Mouse (Mus musculus): ENCODE measurements around the gene Gm14326. TPM values are rescaled to one million over a fixed set of nuclear protein-coding genes. Genes with fewer than 3 reads are reported as not detected.
"Not testable (repeated sequence)": the region's sequence is repeated elsewhere in the genome, so short reads cannot be mapped to it uniquely, and the experiment has no call there.

Gm14326 gene
- polyA plus RNA-seq (2016; fragmentation: Nextera tagmentation; extraction: Ambion mirVana): 18.2 and 19.5 TPM in 2 replicates

- not testable (repeated sequence) for H3K4me1 ChIP-seq; H3K27me3 ChIP-seq (ENCODE audit: low read depth, poor library complexity, severe bottlenecking); H3K36me3 ChIP-seq; DNase-seq (ENCODE audit: low spot score); H3K9me3 ChIP-seq (replicated peaks)
- H3K27ac ChIP-seq (replicated peaks): 0 out of 2 replicates have a peak within 1 kb of the TSS, but pooled peaks have one; percentile 57
- peak within 1 kb of the TSS; percentile 55 for H3K4me3 ChIP-seq
- WGBS: 0% methylated on average over 7 of the region's 7 CpGs
These were observed at the start of gene Gm14326 for GRCm38 (mm10) chr2:177957145-177957544. Gm14326 (minus strand) TSS chr2:177957297.

DNA sequence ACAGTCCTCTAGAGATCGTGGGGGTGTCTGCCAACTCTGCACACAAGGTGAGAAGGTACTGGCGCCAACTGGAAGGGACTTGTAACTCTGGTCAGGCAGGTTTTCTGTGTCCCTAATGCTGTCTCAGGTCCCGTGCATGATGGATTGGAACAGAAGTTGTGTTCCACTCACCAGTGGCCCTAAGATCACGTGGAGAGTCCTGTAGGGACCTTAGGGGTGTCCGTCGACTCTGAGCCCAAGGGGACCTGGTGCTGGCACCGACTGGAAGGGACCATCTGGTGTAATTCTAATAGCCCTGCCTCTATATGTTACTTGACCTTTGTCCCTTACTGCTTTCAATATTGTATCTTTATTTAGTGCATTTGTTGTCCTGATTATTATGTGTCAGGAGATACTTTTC lies 17.7 kb upstream of the Gm14326 start:
- H3K27ac ChIP-seq (replicated peaks): not testable (repeated sequence)

GRCm38 (mm10) chr2:177956734-177957133 lies 363 bp downstream of the Gm14326 start:
- H3K27me3 ChIP-seq (ENCODE audit: low read depth, poor library complexity, severe bottlenecking); H3K36me3 ChIP-seq; H3K4me1 ChIP-seq; H3K9me3 ChIP-seq (replicated peaks): not testable (repeated sequence)
- H3K27ac ChIP-seq (replicated peaks): 0 out of 2 replicates have a peak overlapping the region, but pooled peaks have one; percentile 57
- H3K4me3 ChIP-seq: peak overlapping the region; percentile 55
- peak; percentile 9 for DNase-seq (ENCODE audit: low spot score)
- whole genome bisulfite sequencing: 2% methylated on average over 18 of the region's 18 CpGs

More for the DNA sequence above, 17.7 kb upstream of the Gm14326 start:
- not testable (repeated sequence) for H3K9me3 ChIP-seq (replicated peaks); H3K4me3 ChIP-seq; H3K27me3 ChIP-seq (ENCODE audit: low read depth, poor library complexity, severe bottlenecking); H3K4me1 ChIP-seq; H3K36me3 ChIP-seq; DNase-seq (ENCODE audit: low spot score)
- WGBS: 79% methylated on average over 7 of the region's 7 CpGs

GRCm38 (mm10) chr2:177925563-177926103 lies 31.5 kb downstream of the Gm14326 start, which contains the start of gene Zfp972:
Zfp972 (minus strand) TSS chr2:177925613.
- H3K4me1 ChIP-seq; DNase-seq (ENCODE audit: low spot score); H3K27me3 ChIP-seq (ENCODE audit: low read depth, poor library complexity, severe bottlenecking); H3K27ac ChIP-seq (replicated peaks); H3K9me3 ChIP-seq (replicated peaks); H3K36me3 ChIP-seq; H3K4me3 ChIP-seq: not testable (repeated sequence)
- 65% methylated on average over 4 of the region's 5 CpGs for WGBS

DNA sequence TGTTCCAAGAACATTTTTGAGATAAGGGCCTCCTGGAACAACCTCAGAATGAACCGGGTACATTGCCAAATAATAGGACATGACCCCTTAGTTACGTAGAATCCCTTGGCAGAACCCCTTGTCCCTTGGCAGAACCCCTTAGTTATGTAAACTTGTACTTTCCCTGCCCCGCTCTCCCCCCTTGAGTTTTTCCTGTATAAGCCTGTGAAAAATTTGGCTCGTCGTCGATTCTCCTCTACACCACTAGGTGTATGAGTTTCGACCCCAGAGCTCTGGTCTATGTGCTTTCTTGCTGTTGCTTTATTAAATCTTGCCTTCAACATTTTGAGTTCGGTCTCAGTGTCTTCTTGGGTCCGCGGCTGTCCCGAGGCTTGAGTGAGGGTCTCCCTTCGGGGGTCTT lies 53.8 kb downstream of the Gm14326 start:
- H3K4me1 ChIP-seq; H3K4me3 ChIP-seq; H3K27ac ChIP-seq (replicated peaks); H3K27me3 ChIP-seq (ENCODE audit: low read depth, poor library complexity, severe bottlenecking); H3K36me3 ChIP-seq; H3K9me3 ChIP-seq (replicated peaks); DNase-seq (ENCODE audit: low spot score): not testable (repeated sequence)
- 91% methylated on average over 4 of the region's 12 CpGs for WGBS

DNA sequence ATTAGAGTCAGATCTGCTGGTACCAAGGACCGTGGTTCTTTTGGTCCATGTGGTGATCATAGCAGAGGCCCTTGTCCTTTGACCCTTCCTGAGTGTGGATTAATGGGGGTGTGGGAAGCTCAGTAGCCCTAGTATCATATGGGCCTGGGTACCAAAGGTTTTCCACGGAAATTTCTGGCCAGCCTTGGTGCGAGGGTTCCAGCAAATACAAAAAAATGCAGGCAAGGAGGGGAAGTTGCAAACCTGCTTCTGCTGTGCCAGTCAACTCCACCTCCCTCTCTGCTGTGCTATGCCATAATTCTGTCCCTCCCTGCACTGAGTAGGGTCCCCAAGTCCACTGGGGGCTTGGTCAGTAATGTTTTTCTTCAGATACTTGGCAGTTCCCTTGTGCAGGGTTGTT lies 58.9 kb downstream of the Gm14326 start:
- 87% methylated on average over 2 of the region's 3 CpGs for WGBS
- H3K9me3 ChIP-seq (replicated peaks): not testable (repeated sequence)

DNA sequence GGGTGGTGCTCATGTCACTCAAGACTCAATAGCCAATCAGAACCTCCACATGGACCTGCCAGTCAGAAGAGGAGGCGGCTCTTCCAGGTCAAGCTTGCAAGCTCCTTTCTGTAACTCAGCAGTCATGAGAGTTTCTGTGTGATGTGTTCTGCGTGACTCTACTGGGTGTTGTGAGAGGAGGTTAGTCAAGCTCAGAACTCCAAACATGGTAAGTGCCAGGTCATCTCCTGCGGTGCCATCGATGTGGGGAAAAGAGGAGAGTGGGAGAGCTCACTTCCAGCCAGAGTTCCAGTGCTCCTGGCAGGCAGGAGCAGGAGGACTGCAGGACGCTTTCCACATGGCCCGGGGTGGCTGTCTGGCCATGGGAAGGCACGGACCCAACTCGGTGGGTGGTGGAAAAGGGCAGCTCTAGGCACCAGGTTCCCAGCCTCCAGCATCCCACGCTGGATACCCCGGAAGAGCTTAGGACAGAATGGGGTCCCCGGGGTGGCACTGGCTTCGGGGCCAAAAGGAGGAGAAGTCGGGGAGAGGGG lies 60.0 kb downstream of the Gm14326 start, which contains the start of gene Gm14327:
TSS of gene Gm14327 (plus strand) at position 51 of the 533 bp plus-strand sequence.
- not testable (repeated sequence) for H3K27ac ChIP-seq (replicated peaks); H3K4me1 ChIP-seq; DNase-seq (ENCODE audit: low spot score); H3K9me3 ChIP-seq (replicated peaks); H3K27me3 ChIP-seq (ENCODE audit: low read depth, poor library complexity, severe bottlenecking); H3K36me3 ChIP-seq
- WGBS: 52% methylated on average over 9 of the region's 13 CpGs
- H3K4me3 ChIP-seq: peak within 1 kb of the TSS; percentile 27; the same call in 1 of the 2 replicates

More for the DNA sequence above, 58.9 kb downstream of the Gm14326 start:
- H3K36me3 ChIP-seq; H3K27me3 ChIP-seq (ENCODE audit: low read depth, poor library complexity, severe bottlenecking); DNase-seq (ENCODE audit: low spot score); H3K27ac ChIP-seq (replicated peaks); H3K4me3 ChIP-seq; H3K4me1 ChIP-seq: not testable (repeated sequence)

DNA sequence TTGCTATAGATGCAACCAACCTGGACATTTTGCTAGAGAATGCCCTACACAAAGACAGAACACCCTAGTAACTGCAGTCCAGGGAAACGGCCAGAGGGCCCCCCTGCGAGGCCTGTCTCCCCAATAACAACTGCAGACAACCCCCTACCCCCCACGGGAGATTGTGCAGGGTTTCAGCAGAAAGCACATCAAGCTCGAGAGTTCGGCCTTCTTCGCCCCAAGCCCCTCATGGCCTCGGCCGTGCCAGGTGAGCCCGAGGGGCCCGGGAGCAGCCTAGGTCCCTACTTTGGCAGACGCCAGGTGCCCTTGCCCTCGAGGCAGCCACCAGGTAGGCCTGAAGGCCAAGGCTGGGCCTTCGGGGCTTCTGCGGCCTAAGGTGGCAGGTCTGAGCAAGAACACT lies 69.4 kb downstream of the Gm14326 start:
- H3K27ac ChIP-seq (replicated peaks); H3K36me3 ChIP-seq; H3K27me3 ChIP-seq (ENCODE audit: low read depth, poor library complexity, severe bottlenecking); DNase-seq (ENCODE audit: low spot score); H3K9me3 ChIP-seq (replicated peaks); H3K4me1 ChIP-seq; H3K4me3 ChIP-seq: not testable (repeated sequence)
- 92% methylated on average over 14 of the region's 14 CpGs for WGBS

Other genes with a start within 250 kb of the Gm14326 start
- 6.4 and 8.9 TPM in 2 replicates for gene Gm14322, start 198.0 kb downstream of the Gm14326 start, polyA plus RNA-seq (2016; fragmentation: Nextera tagmentation; extraction: Ambion mirVana)
- 40.7 and 42.7 TPM in 2 replicates for gene Gm14325, start 117.0 kb downstream of the Gm14326 start, polyA plus RNA-seq (2016; fragmentation: Nextera tagmentation; extraction: Ambion mirVana)
- 2.3 and 2.9 TPM in 2 replicates for gene Gm14327, start 60.2 kb downstream of the Gm14326 start, polyA plus RNA-seq (2016; fragmentation: Nextera tagmentation; extraction: Ambion mirVana)
- not detected in 2 replicates for gene Zfp972, start 31.7 kb downstream of the Gm14326 start, polyA plus RNA-seq (2016; fragmentation: Nextera tagmentation; extraction: Ambion mirVana)
- gene Zfp971, start 66.0 kb upstream of the Gm14326 start, polyA plus RNA-seq (2016; fragmentation: Nextera tagmentation; extraction: Ambion mirVana): 13.3 and 14.7 TPM in 2 replicates
- 17.6 and 18.0 TPM in 2 replicates for gene Zfp931, start 121.2 kb upstream of the Gm14326 start, polyA plus RNA-seq (2016; fragmentation: Nextera tagmentation; extraction: Ambion mirVana)
- 5.8 and 6.7 TPM in 2 replicates for gene Phactr3, start 161.7 kb upstream of the Gm14326 start, polyA plus RNA-seq (2016; fragmentation: Nextera tagmentation; extraction: Ambion mirVana)

Measured in midbrain, embryonic 10.5 days (tissue).